Mouse (Mus musculus) liver, embryonic 13.5 days (tissue): ENCODE data around the gene Vmn1r211. TPM values are rescaled to one million over a fixed set of nuclear protein-coding genes. Genes with fewer than 3 reads are reported as not detected.

Source experiments
- polyA plus RNA-seq: library from polyadenylated mRNA; unstranded; fragments of >200 nt; fragmentation: Nextera tagmentation; extraction: Ambion mirVana; gene quantifications from 2 replicates; pipeline ENCODE4 v1.2.1, GENCODE M21; 2015

Gene Vmn1r211
- polyA plus RNA-seq, 1 experiment from 2014 or later, result not detected

Other genes starting within 250 kb of the Vmn1r211 start
- gene Vmn1r206, start 233.3 kb downstream of the Vmn1r211 start, polyA plus RNA-seq, result not detected in 2 replicates
- gene Vmn1r207-ps, start 127.9 kb downstream of the Vmn1r211 start, polyA plus RNA-seq, result not detected in 2 replicates
- gene Vmn1r208, start 80.2 kb downstream of the Vmn1r211 start, polyA plus RNA-seq, result not detected in 2 replicates
- not detected in 2 replicates for gene Vmn1r209, start 47.9 kb downstream of the Vmn1r211 start, polyA plus RNA-seq
- gene Vmn1r210, start 26.2 kb downstream of the Vmn1r211 start, polyA plus RNA-seq, result not detected in 2 replicates
- gene Vmn1r212, start 26.6 kb upstream of the Vmn1r211 start, polyA plus RNA-seq, result not detected in 2 replicates
- gene Vmn1r213, start 150.1 kb upstream of the Vmn1r211 start, polyA plus RNA-seq, result not detected in 2 replicates
- not detected in 2 replicates for gene Vmn1r214, start 172.9 kb upstream of the Vmn1r211 start, polyA plus RNA-seq
- gene Vmn1r215, start 210.5 kb upstream of the Vmn1r211 start, polyA plus RNA-seq, result not detected in 2 replicates